Mouse (Mus musculus) intestine, postnatal 0 days (tissue): ENCODE data around the gene Olfr1373. TPM values are rescaled to one million over a fixed set of nuclear protein-coding genes. Genes with fewer than 3 reads are reported as not detected.
"Not testable (repeated sequence)": the region's sequence is repeated elsewhere in the genome, so short reads cannot be mapped to it uniquely, and the experiment has no call there.

ENCODE experiments used
- ATAC-seq: fragments of 200-750 bp; cut with Nextera tagmentation; 2 replicates; pipeline ENCODE4 v1.8.0; 2017; ENCODE audit warnings: mild to moderate bottlenecking, moderate TSS enrichment, moderate library complexity
- H3K27ac ChIP-seq: fragments of 300-500 bp; sonication (generic); 2 replicates; pipeline ENCODE4 v1.5.1; 2014; ENCODE audit warnings: mild to moderate bottlenecking, low read depth, low read length, moderate library complexity
- H3K27me3 ChIP-seq: fragments of 300-500 bp; sonication (generic); replicated peaks from 2 replicates; pipeline ENCODE4 v1.6.1; 2014; ENCODE audit warnings: low read length, mixed read lengths; ENCODE audit not compliant: control insufficient read depth, insufficient read depth
- H3K36me3 ChIP-seq: fragments of 300-500 bp; sonication (generic); 2 replicates; pipeline ENCODE4 v1.6.1; 2014; ENCODE audit warnings: mild to moderate bottlenecking, moderate library complexity; ENCODE audit not compliant: control insufficient read depth, insufficient read depth
- H3K4me1 ChIP-seq: fragments of 300-500 bp; sonication (generic); replicated peaks from 2 replicates; pipeline ENCODE4 v1.6.1; 2014; ENCODE audit warnings: antibody characterized with exemption, low read length, mixed read lengths; ENCODE audit not compliant: control insufficient read depth, insufficient read depth
- H3K4me2 ChIP-seq: fragments of 300-500 bp; sonication (generic); replicated peaks from 2 replicates; pipeline ENCODE4 v1.6.1; 2014; ENCODE audit warnings: low read depth, mild to moderate bottlenecking, moderate library complexity
- H3K4me3 ChIP-seq: fragments of 300-500 bp; sonication (generic); 2 replicates; pipeline ENCODE4 v1.5.1; 2014; ENCODE audit warnings: low read depth, low read length
- H3K9ac ChIP-seq: fragments of 300-500 bp; sonication (generic); 2 replicates; pipeline ENCODE4 v1.6.1; 2014; ENCODE audit warnings: mild to moderate bottlenecking, low read depth, low read length
- H3K9me3 ChIP-seq: fragments of 300-500 bp; sonication (generic); 2 replicates; pipeline ENCODE4 v1.6.1; 2016; ENCODE audit warnings: mixed run types; ENCODE audit not compliant: control insufficient read depth
- CTCF ChIP-seq: sonication (generic); IDR thresholded peaks from 2 replicates; pipeline ENCODE4 v1.5.1; 2016; ENCODE audit warnings: low read depth, mild to moderate bottlenecking, control low read depth, antibody characterized with exemption, moderate library complexity
- WGBS: fragments of 180-500 bp; shearing (Covaris S2); extraction: QIAGEN DNeasy Blood & Tissue Kit; methylation state at CpG from one replicate; pipeline ENCODE4 v1.1.7; 2014; 5-methylcytosine and 5-hydroxymethylcytosine counted together
- polyA plus RNA-seq: library from polyadenylated mRNA; unstranded; fragments of >200 nt; fragmentation: Nextera tagmentation; extraction: Ambion mirVana; gene quantifications from 2 replicates; pipeline ENCODE4 v1.2.1, GENCODE M21; 2015

Gene Olfr1373
- polyA plus RNA-seq, 1 experiment from 2014 or later = not detected

DNA sequence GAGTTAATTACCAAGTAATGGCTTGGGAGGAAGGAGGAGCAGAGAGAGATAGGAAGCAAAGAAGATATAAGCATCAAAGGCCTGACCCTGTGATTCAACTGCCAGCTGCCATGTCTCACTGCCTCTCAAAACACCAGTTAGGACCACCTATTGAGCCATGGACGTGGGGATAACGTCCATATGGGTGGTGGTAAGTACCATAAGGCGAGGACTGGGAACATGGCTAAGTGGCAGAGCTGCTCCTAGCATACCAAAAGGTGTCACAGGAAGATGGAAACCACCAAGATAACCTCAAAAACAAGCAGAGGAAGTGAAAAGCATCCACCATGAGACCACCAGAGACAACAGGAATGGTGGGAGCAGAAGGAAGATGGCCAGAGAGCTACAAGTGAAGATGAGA, 18.2 kb downstream of the Olfr1373 start:
- Histone ChIP-seq H3K4me2 (no peak overlapping the region), H3K4me1 (no peaks in the 10 kb centered on the region), H3K27me3 (no peaks in the 10 kb centered on the region), H3K4me3 (no peak overlapping the region), H3K9ac (no peak overlapping the region), H3K9me3 (no peaks in the 10 kb centered on the region), H3K27ac (no peak overlapping the region), H3K36me3 (peaks cover 26% of the 10 kb centered on the region)
- ATAC-seq = no peak
- 71% methylated on average over 3 of the region's 3 CpGs for WGBS
- TF ChIP-seq CTCF = no peak

DNA sequence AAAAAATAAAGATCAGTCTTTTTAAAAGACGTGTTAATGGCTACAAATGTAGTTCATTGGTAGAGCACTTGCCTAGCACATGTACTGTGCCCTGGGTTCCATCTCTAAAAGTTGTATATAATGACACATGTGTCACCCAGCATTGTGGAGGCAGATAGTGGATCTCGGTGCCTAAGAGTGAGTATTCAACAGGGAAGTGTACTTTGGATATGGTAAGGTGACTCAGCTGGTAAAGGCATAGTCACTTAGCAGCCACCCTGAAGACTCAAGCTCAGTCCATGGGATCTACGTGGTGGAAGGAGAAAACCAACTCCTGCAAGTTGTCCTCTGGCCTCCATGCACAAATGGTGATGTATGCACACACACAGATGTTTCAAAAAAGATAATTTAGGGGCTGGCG, 20.9 kb downstream of the Olfr1373 start:
- no peak for TF ChIP-seq CTCF
- Histone ChIP-seq H3K4me2 (no peak overlapping the region), H3K27me3 (no peaks in the 10 kb centered on the region), H3K4me3 (no peak overlapping the region), H3K27ac (no peak overlapping the region), H3K9ac (no peak overlapping the region), H3K36me3 (peaks cover 50% of the 10 kb centered on the region), H3K9me3 (no peaks in the 10 kb centered on the region), H3K4me1 (no peaks in the 10 kb centered on the region)
- ATAC-seq = no peak
- 84% methylated on average over 4 of the region's 4 CpGs for WGBS

DNA sequence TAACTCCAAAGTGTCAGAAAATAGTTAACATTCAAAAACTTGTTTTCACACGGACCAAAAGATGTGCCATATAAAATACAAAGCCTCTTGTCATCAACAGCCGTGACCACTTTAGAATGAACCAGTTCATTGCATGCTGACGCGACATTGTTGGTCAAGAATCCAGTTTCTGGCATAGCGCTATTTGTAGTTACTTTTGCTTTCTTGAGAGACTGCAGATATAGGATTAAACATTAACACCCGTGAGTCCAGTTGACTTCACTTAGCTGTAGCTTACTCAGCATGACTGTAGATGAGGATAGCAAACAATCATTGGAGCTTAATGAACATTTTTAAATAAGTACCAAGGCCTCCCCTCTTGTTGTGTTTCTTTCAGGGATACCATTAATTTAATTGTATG, 23.3 kb downstream of the Olfr1373 start:
- ATAC-seq = no peak
- 0 out of 2 replicates have a peak overlapping the region, but pooled peaks have one; percentile 24 for H3K27ac ChIP-seq
- no peaks in the 10 kb centered on the region for H3K4me1 ChIP-seq
- H3K4me3 ChIP-seq = no peak overlapping the region
- no peaks in the 10 kb centered on the region for H3K9me3 ChIP-seq
- no peaks in the 10 kb centered on the region for H3K27me3 ChIP-seq
- no peak for TF ChIP-seq CTCF
- 67% methylated on average over 6 of the region's 6 CpGs for WGBS
- no peak overlapping the region for H3K4me2 ChIP-seq
- peaks cover 66% of the 10 kb centered on the region for H3K36me3 ChIP-seq
- no peak overlapping the region for H3K9ac ChIP-seq

DNA sequence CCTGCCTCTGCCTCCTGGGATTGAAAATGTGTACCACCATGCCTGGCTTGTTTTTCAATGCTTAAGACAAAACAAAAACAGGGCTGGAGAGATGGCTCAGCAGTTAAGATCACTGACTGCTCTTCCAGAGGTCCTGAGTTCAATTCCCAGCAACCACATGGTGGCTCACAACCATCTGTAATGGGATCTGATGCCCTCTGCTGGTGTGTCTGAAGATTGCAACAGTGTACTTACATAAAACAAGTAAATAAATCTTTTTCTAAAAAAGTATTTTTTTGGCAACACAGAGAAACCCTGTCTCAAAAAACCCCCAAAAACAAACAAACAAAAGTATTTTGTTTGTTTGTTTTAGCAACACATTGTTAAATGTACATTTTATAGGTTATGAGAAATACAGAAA, 24.9 kb downstream of the Olfr1373 start:
- H3K36me3 ChIP-seq = peaks cover 75% of the 10 kb centered on the region
- not testable (repeated sequence) for H3K4me3 ChIP-seq, ATAC-seq, H3K4me1 ChIP-seq, H3K27ac ChIP-seq, H3K9me3 ChIP-seq, H3K27me3 ChIP-seq, H3K4me2 ChIP-seq, H3K9ac ChIP-seq
- TF ChIP-seq CTCF = peak; percentile 47

DNA sequence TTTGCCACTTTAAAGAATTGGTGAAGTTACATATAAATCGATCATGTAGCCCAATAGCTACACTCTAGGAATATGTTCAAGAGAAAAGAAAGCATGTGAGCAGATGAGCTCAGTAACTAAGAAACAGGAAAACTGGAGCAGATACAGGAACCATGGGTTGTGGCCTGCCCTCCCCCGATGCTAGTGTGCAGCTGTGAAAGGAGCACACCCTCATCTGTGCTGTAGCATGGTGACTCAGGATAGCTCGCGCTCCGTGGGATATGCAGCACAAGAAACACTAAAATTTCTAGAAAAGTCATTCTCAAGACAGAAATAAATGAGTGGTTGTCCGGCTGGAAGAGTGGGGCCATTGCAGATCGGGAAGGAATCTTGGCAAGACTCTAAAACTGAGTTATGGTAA, 28.2 kb downstream of the Olfr1373 start:
- Histone ChIP-seq H3K36me3 (peaks cover 65% of the 10 kb centered on the region), H3K9me3 (no peaks in the 10 kb centered on the region), H3K4me2 (no peak overlapping the region), H3K9ac (no peak overlapping the region), H3K4me1 (no peaks in the 10 kb centered on the region), H3K27ac (no peak overlapping the region), H3K4me3 (no peak overlapping the region), H3K27me3 (no peaks in the 10 kb centered on the region)
- ATAC-seq = no peak
- 93% methylated on average over 7 of the region's 7 CpGs for WGBS
- no peak for TF ChIP-seq CTCF

DNA sequence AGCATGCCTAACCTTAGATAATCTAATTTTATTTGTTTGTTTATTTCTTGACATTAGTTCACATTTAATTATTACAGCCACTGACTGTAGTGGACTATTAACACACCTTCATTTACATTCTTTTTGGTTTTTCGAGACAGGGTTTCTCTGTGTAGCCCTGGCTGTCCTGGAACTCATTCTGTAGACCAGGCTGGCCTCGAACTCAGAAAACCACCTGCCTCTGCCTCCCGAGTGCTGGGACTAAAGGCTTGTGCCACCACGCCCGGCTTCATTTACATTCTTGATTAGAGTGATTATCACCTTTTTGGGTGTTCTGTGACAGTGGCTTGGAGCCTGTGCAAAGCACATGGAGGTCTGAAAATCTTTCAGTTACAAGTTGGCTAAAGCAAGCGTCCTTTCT, 29.2 kb downstream of the Olfr1373 start:
- H3K27me3 ChIP-seq, H3K27ac ChIP-seq, H3K4me1 ChIP-seq, H3K4me2 ChIP-seq, H3K9me3 ChIP-seq, H3K9ac ChIP-seq, ATAC-seq, H3K4me3 ChIP-seq: not testable (repeated sequence)
- WGBS = 93% methylated on average over 6 of the region's 6 CpGs
- peaks cover 55% of the 10 kb centered on the region for H3K36me3 ChIP-seq

DNA sequence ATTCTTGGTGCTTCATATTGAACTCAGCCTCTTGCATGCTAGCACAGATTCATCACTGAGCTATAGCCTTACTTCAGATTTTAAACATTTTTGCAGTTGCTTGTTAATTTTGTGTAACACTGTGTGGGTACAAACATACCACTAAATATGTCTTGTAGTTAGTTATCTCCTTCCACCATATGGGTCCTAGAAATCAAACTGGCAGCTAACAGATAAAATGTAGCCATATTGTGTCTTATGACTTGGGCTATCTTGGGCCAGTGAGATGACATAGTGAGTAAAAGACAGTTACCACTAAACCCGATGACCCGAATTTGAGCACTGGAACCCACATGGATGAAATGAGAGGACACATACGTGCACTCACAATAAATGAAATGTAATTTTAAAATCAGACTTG, 29.8 kb downstream of the Olfr1373 start:
- H3K27me3 ChIP-seq = no peaks in the 10 kb centered on the region
- H3K9me3 ChIP-seq = no peaks in the 10 kb centered on the region
- H3K36me3 ChIP-seq = peaks cover 51% of the 10 kb centered on the region
- TF ChIP-seq CTCF = no peak
- ATAC-seq = no peak
- H3K4me1 ChIP-seq = no peaks in the 10 kb centered on the region
- no peak overlapping the region for H3K4me3 ChIP-seq
- no peak overlapping the region for H3K27ac ChIP-seq
- H3K4me2 ChIP-seq = no peak overlapping the region
- 96% methylated on average over 3 of the region's 3 CpGs for WGBS
- no peak overlapping the region for H3K9ac ChIP-seq
